Mouse (Mus musculus) G1E-ER4 (cell line): ENCODE data around the gene Med29. TPM values are rescaled to one million over a fixed set of nuclear protein-coding genes. Genes with fewer than 3 reads are reported as not detected.

ENCODE experiments used
- GATA1 ChIP-seq: IDR thresholded peaks from one replicate; pipeline ENCODE4 v1.8.0; 2012; ENCODE audit warnings: low read length, inconsistent platforms
- polyA plus RNA-seq: library from polyadenylated mRNA; stranded (reverse); fragments of >175 nt; gene quantifications from 2 replicates; pipeline ENCODE4 v1.2.3, GENCODE M21; 2012

The Med29 gene
- polyA plus RNA-seq, 1 experiment: 33.2 TPM

GRCm38 (mm10) chr7:28412826-28413225 lies 20.3 kb upstream of the Med29 start:
- no peak for TF ChIP-seq GATA1

- no peak for TF ChIP-seq GATA1
Measured at GRCm38 (mm10) chr7:28410841-28411475, 18.4 kb upstream of the Med29 start.

- no peak for TF ChIP-seq GATA1
Measured at GRCm38 (mm10) chr7:28401942-28402341, 9.4 kb upstream of the Med29 start.

- no peak for TF ChIP-seq GATA1
Measured at GRCm38 (mm10) chr7:28401030-28401429, 8.5 kb upstream of the Med29 start.

- no peak for TF ChIP-seq GATA1
Measured at GRCm38 (mm10) chr7:28398696-28399340, 6.3 kb upstream of the Med29 start.

GRCm38 (mm10) chr7:28398000-28398399 lies 5.5 kb upstream of the Med29 start:
- no peak for TF ChIP-seq GATA1

- no peak for TF ChIP-seq GATA1
Measured at GRCm38 (mm10) chr7:28395425-28395824, 2.9 kb upstream of the Med29 start.

- TF ChIP-seq GATA1: no peak
Measured at GRCm38 (mm10) chr7:28393272-28393951, 904 bp upstream of the Med29 start.

- no peak for TF ChIP-seq GATA1
Measured at GRCm38 (mm10) chr7:28390331-28390730, 2.2 kb downstream of the Med29 start.

- no peak for TF ChIP-seq GATA1
Measured at GRCm38 (mm10) chr7:28386462-28386861, 6.0 kb downstream of the Med29 start.

GRCm38 (mm10) chr7:28386007-28386406 lies 6.5 kb downstream of the Med29 start:
- TF ChIP-seq GATA1: no peak

- TF ChIP-seq GATA1: no peak
Measured at GRCm38 (mm10) chr7:28385196-28385595, 7.3 kb downstream of the Med29 start.

- no peak for TF ChIP-seq GATA1
Measured at GRCm38 (mm10) chr7:28384162-28384561, 8.3 kb downstream of the Med29 start.

GRCm38 (mm10) chr7:28383606-28384005 lies 8.9 kb downstream of the Med29 start:
- TF ChIP-seq GATA1: no peak

- peak; percentile 100 for TF ChIP-seq GATA1
Measured at GRCm38 (mm10) chr7:28382981-28383396, 9.5 kb downstream of the Med29 start.

GRCm38 (mm10) chr7:28382347-28382951 lies 10.1 kb downstream of the Med29 start:
- no peak for TF ChIP-seq GATA1

GRCm38 (mm10) chr7:28381938-28382337 lies 10.6 kb downstream of the Med29 start:
- TF ChIP-seq GATA1: no peak
